ENCODE assay signal across 8 mouse cellular contexts in the genomic region with DNA sequence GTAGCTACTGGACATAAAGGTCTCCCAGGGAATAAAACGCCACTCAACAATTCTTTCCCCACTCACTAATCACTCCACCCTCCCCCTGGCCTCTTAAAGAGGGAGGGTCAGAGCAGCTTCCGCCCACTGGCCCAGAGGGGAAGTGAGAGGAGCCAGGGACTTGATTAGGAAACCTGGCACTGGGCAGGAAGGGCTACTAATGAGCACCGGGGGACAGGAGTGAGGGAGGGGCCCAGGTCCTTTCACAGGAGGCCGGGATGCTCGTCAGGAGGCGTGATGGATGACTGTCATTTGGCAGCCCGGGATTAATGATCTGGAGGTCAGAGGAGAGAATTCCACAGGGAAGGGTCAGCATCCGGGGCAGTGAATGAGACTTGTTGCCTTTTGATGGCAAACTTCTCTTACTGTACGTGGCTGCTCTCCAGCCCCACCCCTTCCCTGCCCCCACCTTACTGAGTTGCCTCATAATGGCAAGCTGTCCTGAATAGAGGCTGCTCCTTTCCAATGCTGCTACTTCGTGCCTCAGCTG. TPM values are rescaled to one million over a fixed set of nuclear protein-coding genes. Genes with fewer than 3 reads are reported as not detected.
DNase-seq lines count a peak whose midpoint lies in the region; ATAC-seq lines count a peak whose summit lies in the region.

No protein-coding gene starts in this region.

- peaks cover 30% of the 10 kb centered on the region for H3K4me1 ChIP-seq in midbrain, embryonic 10.5 days
- peaks cover 11% of the 10 kb centered on the region; the same call in 1 of the 2 replicates for H3K4me1 ChIP-seq in midbrain, embryonic 16.5 days (ENCODE audit: control insufficient read depth, insufficient read depth, low read length)
- H3K4me1 ChIP-seq in kidney, embryonic 16.5 days (ENCODE audit: insufficient read depth, low read length), result peaks cover 26% of the 10 kb centered on the region

- 35% methylated on average over 10 of the region's 10 CpGs for WGBS in midbrain, embryonic 10.5 days
- WGBS in midbrain, embryonic 16.5 days, result 18% methylated on average over 10 of the region's 10 CpGs
- WGBS in kidney, embryonic 16.5 days, result 6% methylated on average over 10 of the region's 10 CpGs

- no peak overlapping the region for H3K4me2 ChIP-seq in midbrain, embryonic 16.5 days (ENCODE audit: low read length)
- peak overlapping the region; percentile 13; the same call in 1 of the 2 replicates for H3K4me2 ChIP-seq in kidney, embryonic 16.5 days (replicated peaks; ENCODE audit: low read depth, low read length)

- H3K4me3 ChIP-seq in midbrain, embryonic 10.5 days, result no peak overlapping the region
- H3K4me3 ChIP-seq in midbrain, embryonic 16.5 days (ENCODE audit: low read depth, low read length), result no peak overlapping the region
- H3K4me3 ChIP-seq in kidney, embryonic 16.5 days (ENCODE audit: low read length), result no peak overlapping the region

- ATAC-seq in midbrain, embryonic 16.5 days, result no peak
- ATAC-seq in kidney, embryonic 16.5 days (ENCODE audit: low FRiP score, low TSS enrichment), result peak; percentile 73
- peak; percentile 52; the same call in 1 of the 2 replicates for ATAC-seq in monocyte, adult 5-6 weeks (replicated peaks; ENCODE audit: insufficient number of reproducible peaks, low FRiP score, low TSS enrichment, poor library complexity, severe bottlenecking)

- no peak overlapping the region for H3K9ac ChIP-seq in midbrain, embryonic 16.5 days (ENCODE audit: low read depth, low read length)
- no peak overlapping the region for H3K9ac ChIP-seq in kidney, embryonic 16.5 days (replicated peaks; ENCODE audit: low read length)

- no peaks in the 10 kb centered on the region for H3K27me3 ChIP-seq in midbrain, embryonic 10.5 days (ENCODE audit: low read depth, poor library complexity, severe bottlenecking)
- H3K27me3 ChIP-seq in midbrain, embryonic 16.5 days (ENCODE audit: control insufficient read depth, insufficient read depth, low read depth, low read length), result no peaks in the 10 kb centered on the region
- no peaks in the 10 kb centered on the region for H3K27me3 ChIP-seq in kidney, embryonic 16.5 days (ENCODE audit: insufficient read depth, low read length)

- H3K9me3 ChIP-seq in midbrain, embryonic 10.5 days (replicated peaks), result no peaks in the 10 kb centered on the region
- H3K9me3 ChIP-seq in midbrain, embryonic 16.5 days (replicated peaks; ENCODE audit: control insufficient read depth, low read length, poor library complexity, severe bottlenecking), result no peaks in the 10 kb centered on the region
- no peaks in the 10 kb centered on the region for H3K9me3 ChIP-seq in kidney, embryonic 16.5 days (ENCODE audit: low read length)

- intact Hi-C loops in left cerebral cortex, postnatal 25 days (cut with DNase I), result no loop called here

- peaks cover 80% of the 10 kb centered on the region for H3K36me3 ChIP-seq in midbrain, embryonic 10.5 days
- peaks cover 21% of the 10 kb centered on the region for H3K36me3 ChIP-seq in midbrain, embryonic 16.5 days (ENCODE audit: control insufficient read depth, insufficient read depth, low read length)
- H3K36me3 ChIP-seq in kidney, embryonic 16.5 days (ENCODE audit: insufficient read depth, low read length), result peaks cover 13% of the 10 kb centered on the region

- H3K27ac ChIP-seq in midbrain, embryonic 10.5 days (replicated peaks), result peak overlapping the region; percentile 7
- H3K27ac ChIP-seq in midbrain, embryonic 16.5 days (ENCODE audit: low read length), result no peak overlapping the region
- H3K27ac ChIP-seq in kidney, embryonic 16.5 days (ENCODE audit: low read length), result no peak overlapping the region

- DNase-seq in midbrain, embryonic 10.5 days (ENCODE audit: low spot score), result no peak
- DNase-seq in gastrocnemius, postnatal 25 days, result peak; percentile 42
- DNase-seq in T-cell, adult 2 months (ENCODE audit: low spot score), result no peak
- DNase-seq in cerebellum, adult 11 months, result no peak
- DNase-seq in left cerebral cortex, postnatal 25 days (ENCODE audit: low spot score in 2 of 2), result no peak

RNA-seq across cellular contexts. Expression of a gene that starts 33.1 kb away (rescaled TPM):
- 100 and 106 TPM in 2 replicates for polyA plus RNA-seq in midbrain, embryonic 10.5 days (2016; fragmentation: Nextera tagmentation; extraction: Ambion mirVana)
- polyA plus RNA-seq in midbrain, embryonic 16.5 days (2015; fragmentation: Nextera tagmentation; extraction: Ambion mirVana), result 58.8 and 62.9 TPM in 2 replicates
- 10 to 100 TPM; 28.7 to 31.3 TPM for total RNA-seq in gastrocnemius, postnatal 25 days (2021)
- 82.0 and 90.0 TPM in 2 replicates for polyA plus RNA-seq in kidney, embryonic 16.5 days (2015; fragmentation: Nextera tagmentation; extraction: Ambion mirVana)
- 97.1 to 158 TPM (median 125 TPM) in 3 replicates for total RNA-seq in monocyte, adult 5-6 weeks (2017)
- total RNA-seq in left cerebral cortex, postnatal 25 days (2021), result 10 to 100 TPM; 75.3 to 76.6 TPM

RNA-seq across cellular contexts. Expression of a gene that starts 37.8 kb away (rescaled TPM):
- 40.2 and 41.0 TPM in 2 replicates for polyA plus RNA-seq in midbrain, embryonic 10.5 days (2016; fragmentation: Nextera tagmentation; extraction: Ambion mirVana)
- polyA plus RNA-seq in midbrain, embryonic 16.5 days (2015; fragmentation: Nextera tagmentation; extraction: Ambion mirVana), result 6.6 and 9.1 TPM in 2 replicates
- 1 to 10 TPM; 2.1 to 2.8 TPM for total RNA-seq in gastrocnemius, postnatal 25 days (2021)
- 6.0 and 8.6 TPM in 2 replicates for polyA plus RNA-seq in kidney, embryonic 16.5 days (2015; fragmentation: Nextera tagmentation; extraction: Ambion mirVana)
- 9.1 to 26.5 TPM (median 10.0 TPM) in 3 replicates for total RNA-seq in monocyte, adult 5-6 weeks (2017)
- 10 to 100 TPM in 1 of 2 experiments, 1 to 10 TPM in 1; 8.7 to 10.7 TPM for total RNA-seq in left cerebral cortex, postnatal 25 days (2021)
